Mouse (Mus musculus): ENCODE data around the gene Gpr137b.
"Not testable (repeated sequence)": the region's sequence is repeated elsewhere in the genome, so short reads cannot be mapped to it uniquely, and the experiment has no call there.

The Gpr137b gene

DNA sequence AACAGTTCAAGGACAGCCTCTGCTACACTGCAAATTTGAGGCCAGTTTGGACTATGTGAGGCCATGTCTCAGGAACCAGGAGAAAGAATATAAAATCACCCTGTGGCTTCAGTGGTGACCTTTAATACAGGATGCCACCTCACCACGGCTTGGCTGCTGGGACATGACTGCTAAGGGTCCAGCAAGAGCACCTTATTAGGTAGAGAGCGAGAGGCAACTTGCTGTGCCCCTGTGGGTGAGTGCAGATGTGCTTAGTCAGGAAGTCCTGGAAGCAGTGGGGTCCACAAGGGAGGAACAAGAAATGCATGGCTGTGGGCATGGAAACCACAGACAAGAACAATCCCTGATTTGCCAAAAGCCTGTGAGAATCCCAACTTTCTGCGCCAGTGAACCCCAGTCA is 9.6 kb upstream of the Gpr137b start:
- not testable (repeated sequence) for H3K4me3 ChIP-seq (replicated peaks; ENCODE audit: low read length); H3K36me3 ChIP-seq (ENCODE audit: insufficient read depth, low read length); H3K9me3 ChIP-seq (ENCODE audit: low read length); H3K27me3 ChIP-seq (ENCODE audit: insufficient read depth, low read length); H3K4me1 ChIP-seq (replicated peaks; ENCODE audit: low read depth, low read length)

DNA sequence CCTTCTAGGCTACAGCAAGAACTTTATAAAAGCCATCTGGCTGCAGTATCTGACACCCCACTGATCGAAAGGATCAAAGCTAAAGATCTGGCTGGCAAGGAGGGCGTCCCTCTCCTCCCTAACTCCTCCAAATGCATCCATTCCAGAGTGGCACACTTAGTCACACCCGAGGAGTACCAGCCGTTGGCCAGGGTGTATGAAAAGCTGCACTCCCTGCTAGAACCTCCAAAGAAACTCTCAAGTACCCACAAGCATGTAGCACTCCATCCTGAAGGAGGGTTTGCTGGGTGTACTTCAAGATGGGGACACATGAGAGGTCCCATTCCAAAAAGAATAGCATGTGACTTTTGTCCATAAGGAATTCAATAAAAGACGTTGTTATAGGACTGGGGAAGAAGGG is 9.0 kb upstream of the Gpr137b start:
- not testable (repeated sequence) for H3K4me3 ChIP-seq (replicated peaks; ENCODE audit: low read length); H3K36me3 ChIP-seq (ENCODE audit: insufficient read depth, low read length); H3K27me3 ChIP-seq (ENCODE audit: insufficient read depth, low read length); H3K9me3 ChIP-seq (ENCODE audit: low read length); H3K4me1 ChIP-seq (replicated peaks; ENCODE audit: low read depth, low read length)

DNA sequence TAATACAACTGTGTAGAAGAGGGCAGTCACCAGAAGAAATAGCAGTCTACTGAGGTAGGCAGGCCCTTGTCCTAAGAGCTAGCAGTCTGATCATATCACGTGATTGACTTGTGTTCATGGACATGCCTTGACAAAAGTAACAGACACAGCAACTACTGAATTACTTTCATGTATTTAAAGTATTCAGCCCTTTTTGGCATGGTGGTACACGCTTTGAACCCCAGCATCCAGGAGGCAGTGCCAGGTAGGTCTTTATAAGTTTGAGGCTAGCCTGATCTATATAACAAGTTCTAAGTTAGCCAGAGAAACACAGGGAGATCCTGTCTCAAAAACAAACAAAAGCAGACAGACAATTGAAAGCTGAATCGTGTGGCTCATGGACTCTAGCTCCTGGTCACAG is 7.0 kb upstream of the Gpr137b start:
- not testable (repeated sequence) for H3K4me1 ChIP-seq (replicated peaks; ENCODE audit: low read depth, low read length); H3K4me3 ChIP-seq (replicated peaks; ENCODE audit: low read length); H3K27me3 ChIP-seq (ENCODE audit: insufficient read depth, low read length); H3K9me3 ChIP-seq (ENCODE audit: low read length); H3K36me3 ChIP-seq (ENCODE audit: insufficient read depth, low read length)

DNA sequence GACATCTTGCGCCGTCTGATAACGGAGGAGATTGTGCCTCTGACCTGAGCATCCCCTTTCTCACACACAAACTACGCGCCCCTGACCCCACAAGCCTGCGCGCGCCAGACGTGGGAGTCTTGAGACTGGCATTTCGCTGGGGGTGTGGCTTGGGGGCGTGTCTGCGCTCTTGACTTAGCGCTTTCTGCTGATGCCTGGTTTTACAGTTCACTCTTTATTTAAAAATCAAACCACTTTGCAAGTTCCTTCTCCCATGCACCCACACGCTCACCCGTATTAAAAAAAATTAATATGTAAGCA is 232 bp upstream of the Gpr137b start:
- H3K36me3 ChIP-seq (ENCODE audit: insufficient read depth, low read length); H3K27me3 ChIP-seq (ENCODE audit: insufficient read depth, low read length); H3K4me1 ChIP-seq (replicated peaks; ENCODE audit: low read depth, low read length); H3K9me3 ChIP-seq (ENCODE audit: low read length): not testable (repeated sequence)
- peak overlapping the region; percentile 75 for H3K4me3 ChIP-seq (replicated peaks; ENCODE audit: low read length)

DNA sequence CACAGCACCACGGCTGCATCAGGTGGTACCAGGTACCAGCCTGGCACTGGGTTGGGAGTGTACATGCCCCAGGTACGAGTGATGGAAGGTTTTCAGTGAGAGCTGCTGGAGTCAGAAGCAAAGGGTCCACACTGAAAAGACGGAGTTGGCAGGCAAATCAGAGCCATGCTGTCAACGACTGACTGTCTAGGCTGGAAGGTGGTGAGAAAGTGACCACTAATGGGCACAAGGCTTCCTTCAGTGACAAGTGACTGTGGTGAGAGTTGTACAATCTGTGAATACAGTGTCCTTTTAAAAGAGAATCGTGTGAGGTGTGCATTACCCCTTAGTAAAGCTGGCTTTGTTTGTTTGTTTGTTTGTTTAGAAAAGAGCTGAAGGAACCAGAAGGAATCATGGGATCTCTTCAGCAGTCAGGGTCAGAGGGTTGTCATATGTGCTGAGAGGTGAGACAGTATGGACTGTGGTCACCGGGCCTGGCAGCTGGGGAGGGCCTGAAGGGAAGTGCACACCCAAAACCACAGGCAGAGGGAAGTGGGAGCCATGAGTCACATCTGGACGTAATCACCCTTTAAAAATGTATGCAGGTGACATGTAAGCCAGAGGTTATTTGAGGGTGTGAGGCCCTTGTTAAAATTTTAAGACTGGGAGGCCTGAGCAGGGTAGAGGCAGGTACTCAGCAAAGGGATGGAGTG is 15.5 kb downstream of the Gpr137b start:
- not testable (repeated sequence) for H3K36me3 ChIP-seq (ENCODE audit: insufficient read depth, low read length); H3K9me3 ChIP-seq (ENCODE audit: low read length); H3K4me3 ChIP-seq (replicated peaks; ENCODE audit: low read length); H3K4me1 ChIP-seq (replicated peaks; ENCODE audit: low read depth, low read length); H3K27me3 ChIP-seq (ENCODE audit: insufficient read depth, low read length)

DNA sequence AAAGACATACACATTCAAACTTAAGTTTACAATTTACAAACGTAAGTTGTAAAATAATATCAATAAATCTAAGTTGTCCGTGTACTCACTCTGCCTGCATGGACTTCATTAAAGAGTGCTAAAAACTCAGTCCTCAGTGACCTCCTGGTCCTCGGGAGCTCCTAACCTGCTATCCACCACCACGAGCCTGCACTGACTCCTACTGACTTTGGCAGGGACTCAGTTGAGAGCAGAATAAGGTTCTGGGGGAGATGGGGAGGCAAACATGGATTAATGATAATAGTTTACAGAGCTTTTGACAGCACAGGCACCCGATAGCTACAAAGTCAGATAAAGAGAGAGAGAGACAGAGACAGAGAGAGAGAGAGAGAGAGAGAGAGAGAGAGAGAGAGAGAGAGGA is 16.6 kb downstream of the Gpr137b start:
- H3K4me1 ChIP-seq (replicated peaks; ENCODE audit: low read depth, low read length): no peaks in the 10 kb centered on the region
- H3K27me3 ChIP-seq (ENCODE audit: insufficient read depth, low read length): no peaks in the 10 kb centered on the region
- TF ChIP-seq CTCF (conservative IDR thresholded peaks at IDR 0.05; ENCODE audit: low read length) (no peak), POU5F1 (IDR thresholded peaks at IDR 0.05; ENCODE audit: borderline replicate concordance, low read length) (no peak), NANOG (IDR thresholded peaks at IDR 0.05; ENCODE audit: borderline replicate concordance, low read length) (no peak)
- no peak overlapping the region for H3K4me3 ChIP-seq (replicated peaks; ENCODE audit: low read length)
- H3K9me3 ChIP-seq (ENCODE audit: low read length): no peaks in the 10 kb centered on the region
- peaks cover 9% of the 10 kb centered on the region for H3K36me3 ChIP-seq (ENCODE audit: insufficient read depth, low read length)

DNA sequence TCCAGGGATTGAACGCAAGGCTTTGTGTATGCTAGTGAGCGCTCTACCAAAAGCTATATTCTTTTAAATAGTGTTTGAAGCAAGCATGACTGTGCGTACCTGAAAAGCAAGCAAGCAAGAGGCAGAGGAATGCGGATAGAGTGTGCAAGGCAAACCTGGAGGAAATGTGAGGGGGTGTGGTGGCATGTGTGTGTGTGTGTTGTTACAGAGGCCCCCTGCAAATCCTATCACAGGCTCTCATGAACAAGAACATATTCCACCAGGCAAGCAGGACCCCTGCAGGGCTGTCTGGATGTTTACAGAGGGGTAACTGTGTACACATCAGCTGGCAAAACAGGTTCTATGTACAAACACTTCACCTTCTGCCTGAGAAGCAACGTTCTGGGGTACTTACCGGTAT is 19.8 kb downstream of the Gpr137b start:
- peaks cover 14% of the 10 kb centered on the region for H3K36me3 ChIP-seq (ENCODE audit: insufficient read depth, low read length)
- not testable (repeated sequence) for H3K27me3 ChIP-seq (ENCODE audit: insufficient read depth, low read length); H3K9me3 ChIP-seq (ENCODE audit: low read length); H3K4me3 ChIP-seq (replicated peaks; ENCODE audit: low read length); H3K4me1 ChIP-seq (replicated peaks; ENCODE audit: low read depth, low read length)

DNA sequence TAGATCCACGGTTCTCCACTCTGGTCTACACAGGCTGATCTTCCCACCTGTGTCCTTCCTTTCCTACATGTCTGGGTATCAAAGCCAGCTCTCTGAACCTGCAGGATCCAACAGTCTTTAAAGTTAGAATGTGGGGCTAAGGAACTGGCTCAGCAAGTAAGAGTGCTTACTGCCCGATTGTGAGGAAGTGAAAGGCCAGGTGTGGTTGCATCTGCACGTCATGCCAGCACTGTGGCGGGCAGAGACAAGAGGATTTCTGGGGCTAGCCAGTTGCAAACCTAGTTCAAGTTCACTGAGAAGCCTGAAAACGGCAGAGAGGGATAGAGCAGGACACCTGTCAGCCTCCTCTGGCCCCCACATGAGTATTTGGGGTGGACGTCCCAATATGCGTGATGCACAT is 22.4 kb downstream of the Gpr137b start:
- H3K4me3 ChIP-seq (replicated peaks; ENCODE audit: low read length); H3K4me1 ChIP-seq (replicated peaks; ENCODE audit: low read depth, low read length); H3K27me3 ChIP-seq (ENCODE audit: insufficient read depth, low read length); H3K9me3 ChIP-seq (ENCODE audit: low read length): not testable (repeated sequence)
- H3K36me3 ChIP-seq (ENCODE audit: insufficient read depth, low read length): peaks cover 24% of the 10 kb centered on the region

DNA sequence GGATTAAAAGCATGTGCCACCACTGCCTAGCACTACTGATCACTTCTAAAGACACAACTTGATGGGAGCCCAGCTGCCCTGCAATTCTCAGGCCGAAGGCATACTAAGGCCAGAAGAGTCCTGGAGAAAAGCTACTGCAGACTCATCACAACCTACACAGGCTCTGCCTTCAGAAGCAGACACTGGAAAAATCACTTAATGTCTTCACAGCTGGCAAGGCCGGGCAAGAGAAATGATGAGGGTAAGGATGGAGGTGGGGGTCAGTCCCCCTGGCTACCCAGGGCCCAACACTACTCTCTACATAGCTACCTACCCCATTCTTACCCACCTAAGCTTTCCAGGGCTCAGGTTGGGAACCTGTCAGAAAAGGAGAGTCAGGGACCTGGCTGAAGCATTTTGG is 27.4 kb downstream of the Gpr137b start:
- not testable (repeated sequence) for H3K4me3 ChIP-seq (replicated peaks; ENCODE audit: low read length)

DNA sequence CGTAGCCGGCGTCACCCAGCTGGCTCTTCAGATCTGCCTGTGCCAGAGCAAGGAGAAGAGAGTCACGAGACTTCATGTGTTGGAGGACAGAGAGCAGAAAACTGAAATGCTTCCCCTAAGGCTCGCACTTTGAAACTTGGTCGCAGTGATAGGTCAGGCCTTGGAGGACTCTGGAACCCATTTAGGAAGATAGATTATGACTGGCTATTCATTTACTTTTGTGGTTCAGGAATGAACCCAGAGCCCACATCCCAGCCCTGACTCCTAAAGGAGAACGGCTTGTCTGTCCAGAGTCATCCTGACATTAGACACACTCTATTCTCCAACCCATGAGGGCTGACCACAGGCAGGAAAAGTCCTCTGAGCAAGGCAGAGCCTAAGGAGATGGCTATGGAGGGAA is 30.3 kb downstream of the Gpr137b start:
- H3K4me1 ChIP-seq (replicated peaks; ENCODE audit: low read depth, low read length); H3K4me3 ChIP-seq (replicated peaks; ENCODE audit: low read length); H3K9me3 ChIP-seq (ENCODE audit: low read length); H3K27me3 ChIP-seq (ENCODE audit: insufficient read depth, low read length): not testable (repeated sequence)
- peaks cover 64% of the 10 kb centered on the region for H3K36me3 ChIP-seq (ENCODE audit: insufficient read depth, low read length)

More for the DNA sequence above, 27.4 kb downstream of the Gpr137b start:
- H3K27me3 ChIP-seq (ENCODE audit: insufficient read depth, low read length); H3K4me1 ChIP-seq (replicated peaks; ENCODE audit: low read depth, low read length); H3K9me3 ChIP-seq (ENCODE audit: low read length): not testable (repeated sequence)
- peaks cover 60% of the 10 kb centered on the region for H3K36me3 ChIP-seq (ENCODE audit: insufficient read depth, low read length)

DNA sequence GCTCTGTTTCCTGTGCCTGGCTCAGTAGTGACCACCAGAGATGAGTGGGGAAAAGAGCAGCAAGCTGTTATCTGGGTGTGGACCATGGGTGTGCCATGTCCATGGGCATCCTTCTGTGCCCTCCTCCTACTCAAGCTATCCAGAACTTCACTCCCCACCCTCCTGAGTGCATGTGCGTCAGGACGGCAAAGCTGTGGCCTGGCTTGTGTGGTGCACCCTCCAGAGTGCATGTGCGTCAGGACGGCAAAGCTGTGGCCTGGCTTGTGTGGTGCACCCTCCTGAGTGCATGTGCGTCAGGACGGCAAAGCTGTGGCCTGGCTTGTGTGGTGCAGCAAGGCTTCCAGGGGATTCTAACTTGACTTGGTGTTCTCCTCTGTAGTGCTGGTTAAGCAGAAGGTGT is 31.6 kb downstream of the Gpr137b start:
- not testable (repeated sequence) for H3K4me1 ChIP-seq (replicated peaks; ENCODE audit: low read depth, low read length); H3K27me3 ChIP-seq (ENCODE audit: insufficient read depth, low read length); H3K9me3 ChIP-seq (ENCODE audit: low read length); H3K4me3 ChIP-seq (replicated peaks; ENCODE audit: low read length)
- peaks cover 66% of the 10 kb centered on the region for H3K36me3 ChIP-seq (ENCODE audit: insufficient read depth, low read length)

DNA sequence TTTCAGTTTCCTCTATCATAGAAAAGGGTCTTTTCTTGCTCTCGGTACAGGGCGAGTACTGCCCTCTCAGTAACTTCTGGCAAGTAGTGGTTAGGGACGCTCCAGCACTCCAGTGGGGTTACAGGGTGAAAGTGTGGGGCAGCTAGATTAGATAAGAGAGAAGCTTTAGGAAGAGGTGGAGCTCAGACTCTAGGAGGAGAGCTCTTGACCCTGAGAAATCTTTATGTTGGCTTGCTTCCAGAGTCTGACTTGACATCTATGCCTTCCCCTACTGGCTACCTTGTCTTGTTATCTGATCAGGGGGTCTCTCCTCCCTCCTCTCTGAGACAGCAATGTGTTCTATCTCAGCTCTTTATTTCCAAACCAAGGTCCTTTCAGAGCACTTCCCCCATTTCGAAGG is 33.8 kb downstream of the Gpr137b start:
- H3K4me1 ChIP-seq (replicated peaks; ENCODE audit: low read depth, low read length); H3K27me3 ChIP-seq (ENCODE audit: insufficient read depth, low read length); H3K4me3 ChIP-seq (replicated peaks; ENCODE audit: low read length); H3K9me3 ChIP-seq (ENCODE audit: low read length): not testable (repeated sequence)
- H3K36me3 ChIP-seq (ENCODE audit: insufficient read depth, low read length): peaks cover 45% of the 10 kb centered on the region

DNA sequence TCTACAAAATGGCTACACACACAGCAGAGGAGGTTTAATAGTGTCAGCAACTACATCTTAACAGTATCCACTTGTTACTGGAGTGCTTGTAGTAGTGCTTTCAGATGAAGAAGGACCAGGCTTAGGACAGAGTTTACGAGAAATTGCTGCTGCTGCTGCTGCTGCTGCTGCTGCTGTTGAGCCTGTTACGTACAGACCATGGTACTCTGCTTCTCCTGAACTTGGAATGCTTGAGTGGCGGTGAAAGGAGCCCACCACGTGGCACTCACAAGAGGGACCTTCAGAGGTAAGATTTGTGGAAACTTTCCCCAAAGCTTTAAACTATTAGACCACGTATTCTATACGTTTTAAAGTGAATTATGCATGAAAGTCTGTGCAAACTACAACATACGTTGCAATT is 35.2 kb downstream of the Gpr137b start:
- not testable (repeated sequence) for H3K9me3 ChIP-seq (ENCODE audit: low read length); H3K4me3 ChIP-seq (replicated peaks; ENCODE audit: low read length); H3K4me1 ChIP-seq (replicated peaks; ENCODE audit: low read depth, low read length); H3K27me3 ChIP-seq (ENCODE audit: insufficient read depth, low read length)
- H3K36me3 ChIP-seq (ENCODE audit: insufficient read depth, low read length): peaks cover 34% of the 10 kb centered on the region

DNA sequence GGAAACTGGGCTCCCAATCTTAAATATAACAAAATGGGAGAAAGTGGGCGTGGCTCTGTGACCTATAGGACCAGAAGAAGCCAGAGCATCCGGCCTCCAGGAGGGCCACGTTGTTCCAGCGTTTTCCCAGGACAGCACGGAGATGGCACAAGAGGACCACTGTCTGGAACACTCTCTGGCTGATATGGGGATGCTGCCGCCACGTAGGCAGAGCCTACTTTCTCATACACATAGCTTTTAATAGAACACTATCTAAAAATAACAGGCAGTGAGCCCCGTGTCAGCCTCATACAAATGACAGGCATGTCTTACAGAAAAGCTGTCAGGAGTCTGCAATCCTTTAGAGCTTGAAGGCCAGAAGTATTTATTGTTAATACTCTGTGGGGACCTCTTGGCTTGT is 35.7 kb downstream of the Gpr137b start:
- H3K4me1 ChIP-seq (replicated peaks; ENCODE audit: low read depth, low read length); H3K9me3 ChIP-seq (ENCODE audit: low read length); H3K27me3 ChIP-seq (ENCODE audit: insufficient read depth, low read length); H3K4me3 ChIP-seq (replicated peaks; ENCODE audit: low read length): not testable (repeated sequence)
- peaks cover 31% of the 10 kb centered on the region for H3K36me3 ChIP-seq (ENCODE audit: insufficient read depth, low read length)

DNA sequence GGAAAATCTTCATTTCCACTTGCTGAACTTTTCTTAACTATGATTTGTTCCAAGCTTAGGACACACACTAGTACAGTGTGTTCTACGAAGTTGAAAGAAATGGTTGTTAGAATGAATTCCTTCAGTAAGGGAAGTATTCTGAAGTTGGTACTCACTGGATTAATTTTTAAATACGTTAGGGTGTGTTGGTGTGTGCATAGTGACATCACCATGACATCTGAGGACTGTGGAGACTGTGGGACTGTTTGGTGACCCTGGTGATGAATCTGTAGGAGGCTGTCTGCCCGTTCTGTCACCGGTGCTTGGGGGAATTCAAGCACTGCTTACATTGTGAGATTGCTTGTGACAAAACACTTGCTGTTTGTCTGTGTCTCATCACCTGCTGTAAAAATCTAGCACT is 41.7 kb downstream of the Gpr137b start:
- H3K27me3 ChIP-seq (ENCODE audit: insufficient read depth, low read length); H3K36me3 ChIP-seq (ENCODE audit: insufficient read depth, low read length); H3K9me3 ChIP-seq (ENCODE audit: low read length); H3K4me3 ChIP-seq (replicated peaks; ENCODE audit: low read length): not testable (repeated sequence)
- H3K4me1 ChIP-seq (replicated peaks; ENCODE audit: low read depth, low read length): peaks cover 14% of the 10 kb centered on the region
